Mouse (Mus musculus) kidney, adult 18-20 months (tissue): ENCODE measurements around the gene March5.

Source experiments
- DNase-seq: peaks from one replicate; pipeline ENCODE4 v3.0.0; 2021

The March5 gene

GRCm38 (mm10) chr19:37265333-37266103 lies 58.2 kb downstream of the March5 start:
- peak; percentile 86 for DNase-seq

- DNase-seq, result no peak
Observed at GRCm38 (mm10) chr19:37269106-37269505, 61.8 kb downstream of the March5 start.
